Mouse (Mus musculus) splenic B cell, adult 2 months (primary cell): ENCODE data around the gene Pacsin2.
"Not testable (repeated sequence)": the region's sequence is repeated elsewhere in the genome, so short reads cannot be mapped to it uniquely, and the experiment has no call there.

Source experiments
- DNase-seq: peaks from one replicate; pipeline ENCODE4 v3.0.0-alpha.2; 2011; ENCODE audit warnings: low read depth, low spot score
- H3K27me3 ChIP-seq: 2 replicates; pipeline ENCODE4 v1.6.1; 2012; ENCODE audit warnings: mild to moderate bottlenecking, low read length, moderate library complexity, mixed read lengths; ENCODE audit not compliant: control insufficient read depth, poor library complexity, insufficient read depth, severe bottlenecking
- H3K36me3 ChIP-seq: 2 replicates; pipeline ENCODE4 v1.6.1; 2012; ENCODE audit warnings: mild to moderate bottlenecking, low read length, moderate library complexity, mixed read lengths; ENCODE audit not compliant: control insufficient read depth, poor library complexity, insufficient read depth, severe bottlenecking

Pacsin2 gene

DNA sequence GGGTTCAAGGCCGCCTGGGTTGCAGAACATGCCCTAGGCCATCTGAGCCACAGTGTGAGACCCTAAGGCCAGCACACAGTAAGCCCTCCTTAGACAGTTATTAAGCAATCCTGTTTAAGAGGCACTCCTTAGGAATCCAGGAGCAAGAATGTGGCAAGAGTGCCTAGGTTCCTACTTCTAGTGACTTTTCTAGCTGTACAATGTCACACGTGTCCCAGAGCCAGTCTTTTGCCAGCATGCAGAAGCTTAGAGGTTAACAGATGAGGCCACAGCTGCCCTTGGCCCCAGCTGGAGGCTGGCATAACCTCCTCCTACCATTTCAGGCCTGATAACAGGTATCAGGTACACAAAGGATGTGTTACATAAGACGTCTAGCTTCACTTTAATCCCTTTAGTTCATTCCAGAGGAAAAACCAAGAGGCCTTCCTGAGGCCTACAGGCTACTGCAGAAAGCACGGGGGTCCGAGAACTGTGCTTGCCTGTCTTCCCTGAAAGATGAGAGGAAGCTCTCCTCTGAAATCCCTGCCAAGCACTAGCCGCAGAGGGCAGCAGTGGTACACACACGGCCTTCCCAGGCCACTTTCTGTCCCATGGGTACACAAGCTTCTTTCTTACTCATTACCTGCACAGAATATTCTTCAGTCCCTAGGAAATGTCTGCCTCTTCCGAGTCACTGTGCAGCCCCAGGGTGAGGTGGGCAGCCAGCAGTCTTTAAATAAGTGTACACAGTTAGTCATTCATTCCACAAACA, 55.5 kb downstream of the Pacsin2 start:
- Histone ChIP-seq H3K27me3 (no peaks in the 10 kb centered on the region), H3K36me3 (no peaks in the 10 kb centered on the region)
- no peak for DNase-seq

DNA sequence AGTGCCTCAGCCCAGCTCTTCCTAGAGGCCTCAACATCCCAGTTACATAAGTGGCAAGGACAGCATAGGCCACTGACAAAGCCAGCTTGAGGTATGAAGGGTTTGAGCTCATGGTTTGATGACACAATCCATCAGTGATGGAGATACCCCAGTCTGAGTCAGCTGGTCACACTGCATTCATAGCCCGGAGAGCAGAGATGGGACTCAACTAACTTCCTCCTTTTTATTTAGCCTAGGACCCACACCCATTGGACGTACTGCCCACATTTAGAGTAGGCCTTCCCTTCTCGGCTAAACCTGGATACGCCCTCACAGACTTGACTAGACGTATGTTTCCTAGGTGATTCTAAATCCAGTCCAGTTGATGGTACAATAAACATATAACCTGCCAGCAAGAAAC, 56.2 kb downstream of the Pacsin2 start:
- Histone ChIP-seq H3K36me3 (no peaks in the 10 kb centered on the region), H3K27me3 (no peaks in the 10 kb centered on the region)
- DNase-seq = no peak

DNA sequence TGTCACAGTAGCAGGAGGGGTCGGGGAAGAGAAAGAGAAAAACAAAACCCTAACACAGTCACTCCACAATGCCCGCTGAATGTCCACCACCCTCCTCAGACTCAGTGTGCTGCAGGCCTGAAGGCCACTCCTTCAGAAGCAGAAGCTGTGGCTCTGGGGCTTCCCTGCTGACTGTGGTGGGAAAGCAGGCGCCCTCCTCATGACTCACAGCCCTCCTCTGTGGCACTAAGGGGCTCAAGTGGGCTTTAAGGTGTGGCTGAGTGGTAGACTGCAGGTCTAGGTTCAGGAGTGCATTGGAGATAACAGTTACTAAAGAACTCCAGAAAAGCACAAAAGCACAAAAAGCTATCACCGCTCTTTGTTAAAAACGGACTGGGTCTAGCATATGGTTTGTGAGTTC, 56.9 kb downstream of the Pacsin2 start:
- Histone ChIP-seq H3K27me3 (no peaks in the 10 kb centered on the region), H3K36me3 (no peaks in the 10 kb centered on the region)
- no peak for DNase-seq

DNA sequence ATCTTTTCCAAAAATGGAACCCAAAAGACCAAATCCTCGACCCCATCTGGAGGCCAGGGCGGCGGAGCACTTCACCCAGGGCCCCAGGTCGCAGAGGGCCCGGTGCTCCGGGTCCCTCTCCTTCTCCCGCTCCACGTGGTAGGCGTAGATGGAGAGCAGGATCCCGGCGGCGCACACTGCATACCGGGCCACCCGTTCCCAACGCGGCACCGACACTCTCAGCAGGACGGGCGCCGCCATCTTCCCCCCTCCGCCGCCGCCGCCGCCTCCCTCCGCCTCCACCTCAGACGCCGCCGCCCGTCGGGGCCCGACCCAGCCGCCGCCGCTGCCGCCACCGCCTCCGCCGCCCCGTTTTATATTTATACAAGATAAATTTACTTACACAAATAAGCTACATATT, 58.5 kb downstream of the Pacsin2 start:
- not testable (repeated sequence) for H3K36me3 ChIP-seq, DNase-seq, H3K27me3 ChIP-seq

DNA sequence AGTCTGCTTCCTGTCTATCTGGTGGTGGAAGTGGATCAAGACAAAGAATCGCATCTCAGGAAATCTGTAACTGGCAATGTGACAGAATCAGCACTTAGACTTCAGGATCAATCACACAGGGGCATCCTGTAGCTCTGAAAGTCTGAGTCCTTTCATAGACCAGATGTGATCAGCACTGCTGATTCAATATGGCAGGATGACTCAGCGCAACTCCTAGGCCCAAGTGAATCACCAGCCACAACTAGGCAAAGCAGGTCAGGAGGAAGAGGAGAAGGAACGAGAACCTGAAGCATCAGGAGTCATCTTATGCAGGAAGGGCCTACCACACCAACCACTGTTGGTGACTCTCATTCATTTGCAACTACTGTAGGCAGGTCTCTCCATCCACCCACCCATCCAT, 60.4 kb downstream of the Pacsin2 start:
- no peaks in the 10 kb centered on the region for H3K27me3 ChIP-seq
- DNase-seq = no peak
- no peaks in the 10 kb centered on the region for H3K36me3 ChIP-seq

DNA sequence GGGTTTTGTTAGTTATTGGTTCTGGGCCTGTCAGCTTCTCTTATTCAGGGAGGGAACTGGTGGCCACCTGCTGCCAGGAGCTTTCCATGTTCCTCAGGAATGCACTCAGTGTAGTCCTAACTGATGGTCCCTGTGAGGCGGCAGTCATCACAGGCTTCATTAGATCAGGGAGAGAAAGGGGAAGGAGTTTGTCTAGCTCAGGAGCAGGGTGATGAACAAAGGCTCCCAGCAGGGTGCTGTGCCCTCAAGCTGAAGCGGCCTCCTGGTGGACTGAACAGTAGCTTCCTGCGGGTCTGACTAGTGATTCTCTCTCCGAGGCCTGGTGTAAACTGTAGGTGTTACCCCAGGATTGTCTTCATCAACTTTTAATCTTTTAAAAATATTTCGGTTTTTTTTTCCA, 61.4 kb downstream of the Pacsin2 start:
- no peaks in the 10 kb centered on the region for H3K27me3 ChIP-seq
- H3K36me3 ChIP-seq = no peaks in the 10 kb centered on the region
- no peak for DNase-seq

DNA sequence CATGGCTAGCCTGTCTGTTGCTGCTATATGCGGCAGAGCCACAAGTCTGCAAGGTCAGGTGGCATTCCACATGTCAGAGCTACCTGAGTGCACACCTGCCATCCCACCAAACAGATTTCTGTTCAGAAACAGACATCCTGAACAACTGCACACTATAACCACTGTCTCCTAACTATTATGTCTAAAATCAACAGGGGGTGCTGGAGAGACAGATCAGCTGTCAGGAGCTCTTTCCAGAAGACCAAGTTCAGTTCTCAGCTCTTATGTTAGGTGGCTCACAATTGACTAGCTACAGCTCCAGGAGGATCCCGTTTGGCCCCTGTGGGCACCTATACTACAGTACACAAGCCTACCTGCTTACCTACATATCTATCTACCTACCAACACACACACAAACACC, 71.7 kb downstream of the Pacsin2 start:
- peak; percentile 29 for DNase-seq
- Histone ChIP-seq H3K27me3 (no peaks in the 10 kb centered on the region), H3K36me3 (peaks cover 7% of the 10 kb centered on the region)

DNA sequence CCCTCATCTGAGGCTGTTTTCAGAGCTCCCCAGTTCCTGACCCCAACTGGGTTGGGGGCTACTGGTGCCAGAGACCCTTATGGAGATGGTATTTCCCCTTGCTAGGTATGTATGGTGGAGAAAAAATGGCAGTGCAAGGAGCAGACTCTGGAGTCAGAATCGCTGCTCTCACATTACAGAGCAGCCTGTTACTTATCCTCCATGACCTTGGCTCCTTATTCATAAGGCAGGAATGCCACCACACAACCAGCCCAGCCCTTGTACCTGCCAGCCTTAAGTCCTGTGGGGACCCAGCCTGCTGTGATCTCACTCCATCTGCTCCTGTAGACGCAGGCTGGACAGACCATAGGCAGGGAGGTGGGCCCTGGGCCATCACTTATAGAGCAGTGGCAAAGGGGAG, 76.5 kb downstream of the Pacsin2 start:
- H3K36me3 ChIP-seq = peaks cover 12% of the 10 kb centered on the region
- DNase-seq = no peak

DNA sequence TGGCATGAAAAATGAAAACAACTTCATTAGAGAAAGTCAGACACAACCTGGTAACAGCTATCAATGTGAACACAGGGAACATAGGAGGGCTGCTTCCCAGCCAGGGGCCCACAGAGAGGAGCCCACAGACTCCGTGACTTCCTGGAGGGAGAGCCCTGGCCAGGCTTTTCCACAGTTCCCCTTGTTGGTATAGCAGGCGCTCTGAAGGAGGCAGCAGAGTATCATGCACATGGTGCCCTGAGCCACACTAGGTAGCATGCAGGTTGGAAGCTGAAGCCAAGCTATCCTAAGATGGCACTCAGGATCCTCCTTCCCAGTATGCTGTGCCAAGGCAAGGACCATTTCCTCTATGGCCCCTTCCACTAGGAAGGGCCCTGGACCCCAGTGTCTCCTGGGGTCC, 80.8 kb downstream of the Pacsin2 start:
- DNase-seq = no peak
- no peaks in the 10 kb centered on the region for H3K27me3 ChIP-seq
- H3K36me3 ChIP-seq = peaks cover 11% of the 10 kb centered on the region

More for the DNA sequence above, 76.5 kb downstream of the Pacsin2 start:
- no peaks in the 10 kb centered on the region for H3K27me3 ChIP-seq

DNA sequence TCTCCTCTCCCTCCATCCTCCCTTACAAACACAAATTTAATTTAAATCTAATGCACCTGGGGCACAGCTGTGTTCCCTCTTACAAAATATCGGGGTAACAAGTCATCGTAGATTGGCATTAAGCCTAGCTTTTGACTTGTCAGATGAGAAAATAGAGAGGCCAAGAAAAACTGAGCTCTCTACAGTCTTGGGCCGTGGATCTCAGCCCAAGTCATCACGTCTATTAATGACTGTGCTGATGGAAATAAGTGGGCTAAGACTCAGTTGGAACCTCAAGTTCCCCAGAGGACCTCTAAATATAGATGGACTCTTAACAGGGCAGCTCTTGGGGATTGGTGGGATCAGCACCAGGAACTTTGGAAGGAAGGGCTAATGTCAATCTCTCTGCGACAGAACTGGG, 81.3 kb downstream of the Pacsin2 start:
- H3K36me3 ChIP-seq = peaks cover 8% of the 10 kb centered on the region
- no peak for DNase-seq
- H3K27me3 ChIP-seq = no peaks in the 10 kb centered on the region

DNA sequence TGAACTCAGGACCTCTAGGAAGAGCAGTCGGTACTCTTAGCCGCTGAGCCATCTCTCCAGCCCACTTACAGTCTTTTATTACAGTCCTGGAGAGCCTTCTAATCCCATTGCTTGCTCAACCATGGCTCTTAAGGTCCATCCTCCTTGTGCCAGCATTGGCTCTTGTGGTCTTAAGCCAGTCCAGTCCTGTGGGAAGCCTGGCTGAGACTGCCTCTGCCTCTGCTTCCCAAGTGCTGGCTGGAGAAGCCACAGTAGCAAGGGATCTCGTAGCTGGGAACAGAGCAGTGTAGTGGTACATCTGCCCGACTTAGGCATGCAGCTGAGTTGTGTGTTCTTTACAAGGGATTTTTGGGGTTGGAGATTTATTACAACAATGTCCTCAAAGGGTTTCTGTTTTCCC, 81.9 kb downstream of the Pacsin2 start:
- Histone ChIP-seq H3K27me3 (no peaks in the 10 kb centered on the region), H3K36me3 (peaks cover 5% of the 10 kb centered on the region)
- DNase-seq = no peak

DNA sequence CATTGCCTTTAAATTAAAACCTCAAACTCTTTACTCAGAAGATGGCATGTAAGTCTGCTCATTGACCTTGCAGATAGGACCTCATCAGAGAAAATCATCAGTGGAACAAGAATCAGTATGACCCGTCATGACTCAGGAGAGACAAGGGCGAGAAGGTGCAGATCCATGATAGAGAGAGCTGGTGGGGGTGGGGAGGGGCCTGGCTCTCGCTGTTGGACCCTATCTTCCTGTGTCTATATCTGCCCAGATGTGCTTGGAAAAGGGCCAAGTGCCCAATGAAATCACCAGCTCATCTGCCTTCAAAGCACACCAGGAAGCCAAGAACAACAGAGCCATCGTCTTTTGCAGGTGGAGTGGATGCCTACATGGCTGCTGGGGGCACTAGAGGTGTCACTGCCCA, 87.3 kb downstream of the Pacsin2 start:
- no peak for DNase-seq
- H3K27me3 ChIP-seq = no peaks in the 10 kb centered on the region
- peaks cover 2% of the 10 kb centered on the region for H3K36me3 ChIP-seq

DNA sequence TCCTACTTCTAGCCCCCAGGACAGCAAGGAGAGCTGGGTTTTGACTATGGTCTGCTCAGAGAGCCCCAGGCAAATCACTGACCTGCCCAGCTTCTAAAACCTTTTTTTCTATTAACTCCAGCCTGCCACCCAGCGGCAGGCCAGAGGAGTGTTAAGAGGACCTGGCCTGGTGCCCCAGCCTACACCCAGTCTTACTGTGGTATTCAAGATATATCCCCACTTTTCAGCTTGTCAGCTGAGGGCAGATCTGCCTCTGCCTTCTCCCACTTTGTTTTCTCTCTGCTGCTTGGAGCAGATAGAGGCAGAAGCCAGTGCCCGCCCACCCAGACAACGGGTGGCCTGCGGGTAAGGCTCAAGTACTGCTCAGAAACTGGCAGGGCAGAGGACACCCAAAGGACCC, 89.3 kb downstream of the Pacsin2 start:
- no peaks in the 10 kb centered on the region for H3K27me3 ChIP-seq
- no peaks in the 10 kb centered on the region; the same call in 1 of the 2 replicates for H3K36me3 ChIP-seq
- peak; percentile 45 for DNase-seq

DNA sequence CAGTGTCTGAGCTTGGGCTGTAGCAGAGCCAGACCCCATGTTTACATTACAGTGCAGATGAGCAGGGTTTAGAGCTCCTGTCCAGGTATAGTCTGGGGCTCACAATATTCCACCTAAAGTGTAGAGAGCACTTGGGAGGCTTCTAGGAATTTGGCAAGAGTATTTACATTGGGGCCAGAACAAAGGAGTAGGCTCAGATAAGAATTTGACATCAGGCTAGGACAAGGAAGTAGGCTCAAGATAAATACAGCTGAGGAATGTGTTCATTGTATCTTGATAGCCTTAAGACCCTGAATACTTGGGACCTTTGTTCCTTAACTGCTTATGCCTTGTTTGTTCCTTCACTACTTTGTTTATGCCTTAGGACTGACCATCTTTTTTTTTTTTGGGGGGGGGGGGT, 90.3 kb downstream of the Pacsin2 start:
- Histone ChIP-seq H3K27me3 (no peaks in the 10 kb centered on the region), H3K36me3 (no peaks in the 10 kb centered on the region; the same call in 1 of the 2 replicates)
- no peak for DNase-seq

DNA sequence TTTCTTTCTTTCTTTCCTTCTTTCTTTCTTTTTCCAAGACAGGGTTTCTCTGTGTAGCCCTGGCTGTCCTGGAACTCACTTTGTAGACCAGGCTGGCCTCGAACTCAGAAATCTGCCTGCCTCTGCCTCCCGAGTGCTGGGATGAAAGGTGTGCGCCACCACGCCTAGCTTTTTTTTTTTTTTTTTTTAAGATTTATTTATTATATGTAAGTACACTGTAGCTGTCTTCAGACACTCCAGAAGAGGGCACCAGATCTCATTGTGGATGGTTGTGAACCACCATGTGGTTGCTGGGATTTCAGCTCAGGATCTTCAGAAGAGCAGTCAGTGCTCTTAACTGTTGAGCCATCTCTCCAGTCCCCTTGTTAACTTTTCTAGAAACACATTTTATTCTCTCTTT, 95.7 kb downstream of the Pacsin2 start:
- H3K27me3 ChIP-seq, H3K36me3 ChIP-seq, DNase-seq: not testable (repeated sequence)

DNA sequence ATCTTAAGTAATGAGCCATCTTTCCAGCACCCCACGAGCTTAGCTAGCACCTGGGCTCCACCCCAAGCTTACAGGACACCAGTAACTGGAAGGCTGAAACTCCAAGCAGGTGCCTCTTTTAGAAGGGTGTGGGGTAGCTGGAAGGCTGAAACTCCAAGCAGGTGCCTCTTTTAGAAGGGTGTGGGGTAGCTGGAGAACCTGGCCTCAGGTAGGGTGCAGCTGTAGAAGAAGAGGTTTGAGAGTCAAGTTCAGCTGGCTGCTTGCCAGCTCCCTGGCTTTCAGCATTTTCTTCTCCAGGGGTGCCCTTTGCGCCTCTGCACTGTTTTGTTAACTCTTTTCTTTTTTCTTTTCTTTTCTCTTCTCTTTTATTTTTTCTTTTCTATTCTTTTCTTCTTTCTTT, 96.1 kb downstream of the Pacsin2 start:
- no peaks in the 10 kb centered on the region for H3K27me3 ChIP-seq
- no peaks in the 10 kb centered on the region for H3K36me3 ChIP-seq
- DNase-seq = no peak
